Mouse (Mus musculus) heart, embryonic 13.5 days (tissue): ENCODE data around the gene Itga9. TPM values are rescaled to one million over a fixed set of nuclear protein-coding genes. Genes with fewer than 3 reads are reported as not detected.

ENCODE experiments used
- ATAC-seq: fragments of 200-750 bp; cut with Nextera tagmentation; 2 replicates; pipeline ENCODE4 v1.8.0; 2017; ENCODE audit warnings: moderate TSS enrichment; ENCODE audit not compliant: insufficient number of reproducible peaks, low FRiP score, low TSS enrichment; ENCODE audit errors: extremely low read depth
- H3K27ac ChIP-seq: fragments of 300-500 bp; sonication (generic); replicated peaks from 2 replicates; pipeline ENCODE4 v1.5.1; 2015; ENCODE audit warnings: moderate library complexity, mild to moderate bottlenecking, inconsistent platforms
- H3K27me3 ChIP-seq: fragments of 300-500 bp; sonication (generic); replicated peaks from 2 replicates; pipeline ENCODE4 v1.6.1; 2015; ENCODE audit warnings: mild to moderate bottlenecking, inconsistent platforms
- H3K36me3 ChIP-seq: fragments of 300-500 bp; sonication (generic); 2 replicates; pipeline ENCODE4 v1.6.1; 2015; ENCODE audit warnings: mild to moderate bottlenecking, inconsistent platforms
- H3K4me1 ChIP-seq: fragments of 300-500 bp; sonication (generic); 2 replicates; pipeline ENCODE4 v1.6.1; 2015; ENCODE audit warnings: inconsistent platforms
- H3K4me2 ChIP-seq: fragments of 300-500 bp; sonication (generic); 2 replicates; pipeline ENCODE4 v1.6.1; 2015; ENCODE audit warnings: inconsistent platforms, mild to moderate bottlenecking, moderate library complexity
- H3K4me3 ChIP-seq: fragments of 300-500 bp; sonication (generic); 2 replicates; pipeline ENCODE4 v1.5.1; 2015; ENCODE audit warnings: moderate library complexity, mild to moderate bottlenecking, inconsistent platforms
- H3K9ac ChIP-seq: fragments of 300-500 bp; sonication (generic); 2 replicates; pipeline ENCODE4 v1.6.1; 2015; ENCODE audit warnings: inconsistent platforms, mild to moderate bottlenecking, moderate library complexity
- H3K9me3 ChIP-seq: fragments of 300-500 bp; sonication (generic); 2 replicates; pipeline ENCODE4 v1.6.1; 2016; ENCODE audit warnings: inconsistent platforms
- WGBS: fragments of 180-500 bp; shearing (Covaris S2); methylation state at CpG from one replicate; pipeline ENCODE4 v1.1.7; 2015; ENCODE audit warnings: mixed read lengths; 5-methylcytosine and 5-hydroxymethylcytosine counted together
- polyA plus RNA-seq: library from polyadenylated mRNA; unstranded; fragments of >200 nt; fragmentation: Nextera tagmentation; extraction: Ambion mirVana; gene quantifications from 2 replicates; pipeline ENCODE4 v1.2.1, GENCODE M21; 2015

The Itga9 gene
- polyA plus RNA-seq, 1 experiment from 2014 or later = 6.5 TPM

DNA sequence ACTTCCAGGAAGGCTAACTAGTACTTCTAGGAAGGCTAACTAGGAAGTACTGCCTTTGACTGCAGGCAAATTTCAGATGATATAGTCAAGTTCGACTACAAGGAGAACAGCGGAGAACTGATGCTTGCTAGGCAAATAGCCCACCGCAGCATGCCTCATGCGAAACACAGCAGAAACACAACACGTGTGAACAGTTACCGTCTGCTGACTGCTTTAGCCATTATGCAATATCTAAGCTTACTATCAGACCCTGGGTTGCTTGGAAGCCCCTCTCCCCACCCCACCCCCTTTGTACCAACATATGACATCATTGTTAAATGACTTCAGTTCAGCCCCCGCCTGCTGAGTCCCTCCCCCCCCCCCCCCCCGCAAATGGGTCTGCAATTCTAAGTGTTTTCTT, 123.7 kb downstream of the Itga9 start:
- 75% methylated on average over 8 of the region's 8 CpGs for WGBS
- no peak for ATAC-seq
- H3K27ac ChIP-seq = peak overlapping the region; percentile 44

DNA sequence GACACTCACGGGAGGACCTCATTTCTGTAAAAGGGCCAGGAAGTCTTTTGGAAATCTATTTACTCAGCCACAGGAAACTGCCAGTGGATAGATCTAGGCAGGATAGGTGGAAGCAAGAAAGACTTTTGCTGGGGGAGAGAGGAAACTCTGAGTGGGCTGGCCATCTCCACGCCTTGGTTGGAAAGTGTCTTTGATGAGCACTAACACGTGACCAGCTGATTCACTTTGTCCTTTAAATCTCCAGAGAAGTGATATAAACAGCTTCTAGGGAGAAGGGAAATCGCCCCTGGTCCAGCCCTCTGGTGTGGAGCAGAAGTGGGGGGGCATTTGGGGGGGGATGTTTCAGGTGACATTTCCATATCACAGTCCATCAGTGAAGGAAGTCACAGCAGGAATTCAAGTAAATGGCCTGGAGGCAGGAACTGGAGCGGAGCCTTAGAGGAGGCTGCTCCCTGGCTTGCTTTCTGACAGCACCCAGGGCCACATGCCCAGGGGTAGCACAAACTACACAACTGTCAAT, 124.4 kb downstream of the Itga9 start:
- no peak for ATAC-seq
- no peak overlapping the region for H3K4me2 ChIP-seq

More for the DNA sequence above, 123.7 kb downstream of the Itga9 start:
- Histone ChIP-seq H3K27me3 (no peaks in the 10 kb centered on the region), H3K4me1 (peaks cover 82% of the 10 kb centered on the region), H3K9me3 (no peaks in the 10 kb centered on the region), H3K9ac (no peak overlapping the region), H3K4me2 (no peak overlapping the region), H3K4me3 (no peak overlapping the region), H3K36me3 (no peaks in the 10 kb centered on the region)

DNA sequence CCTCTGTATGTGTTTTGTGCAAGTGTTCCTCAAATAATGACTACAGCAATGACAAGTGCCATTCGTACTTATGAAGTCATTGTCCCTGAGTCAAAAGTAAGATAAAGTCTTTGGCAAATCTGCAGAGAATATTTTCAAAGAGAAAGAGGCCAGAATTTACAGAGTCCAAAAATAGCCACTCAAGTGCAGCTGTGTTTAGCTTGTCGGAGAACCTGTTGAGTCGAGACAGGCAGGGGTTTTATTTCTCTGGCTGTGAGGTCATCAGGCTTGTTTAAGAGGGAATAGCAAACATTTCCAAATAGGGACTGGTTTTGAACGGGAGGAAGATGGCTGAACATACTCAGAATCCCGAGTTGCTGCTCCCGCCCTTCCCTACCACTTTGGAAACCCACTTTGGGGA, 125.2 kb downstream of the Itga9 start:
- Histone ChIP-seq H3K4me3 (no peak overlapping the region), H3K9me3 (no peaks in the 10 kb centered on the region), H3K27me3 (no peaks in the 10 kb centered on the region), H3K36me3 (no peaks in the 10 kb centered on the region), H3K9ac (peak overlapping the region; percentile 67), H3K4me1 (peaks cover 67% of the 10 kb centered on the region), H3K27ac (peak overlapping the region; percentile 96), H3K4me2 (peak overlapping the region; percentile 27; the same call in 1 of the 2 replicates)
- ATAC-seq = no peak
- 21% methylated on average over 6 of the region's 6 CpGs for WGBS

More for the DNA sequence above, 124.4 kb downstream of the Itga9 start:
- 35% methylated on average over 5 of the region's 5 CpGs for WGBS
- H3K9ac ChIP-seq = peak overlapping the region; percentile 45
- no peaks in the 10 kb centered on the region for H3K27me3 ChIP-seq
- H3K4me3 ChIP-seq = no peak overlapping the region
- no peaks in the 10 kb centered on the region for H3K36me3 ChIP-seq
- peak overlapping the region; percentile 96 for H3K27ac ChIP-seq
- H3K9me3 ChIP-seq = no peaks in the 10 kb centered on the region
- H3K4me1 ChIP-seq = peaks cover 74% of the 10 kb centered on the region

- ATAC-seq = no peak
- H3K9me3 ChIP-seq = no peaks in the 10 kb centered on the region
Observed at GRCm38 (mm10) chr9:118733601-118734000, 127.1 kb downstream of the Itga9 start.

DNA sequence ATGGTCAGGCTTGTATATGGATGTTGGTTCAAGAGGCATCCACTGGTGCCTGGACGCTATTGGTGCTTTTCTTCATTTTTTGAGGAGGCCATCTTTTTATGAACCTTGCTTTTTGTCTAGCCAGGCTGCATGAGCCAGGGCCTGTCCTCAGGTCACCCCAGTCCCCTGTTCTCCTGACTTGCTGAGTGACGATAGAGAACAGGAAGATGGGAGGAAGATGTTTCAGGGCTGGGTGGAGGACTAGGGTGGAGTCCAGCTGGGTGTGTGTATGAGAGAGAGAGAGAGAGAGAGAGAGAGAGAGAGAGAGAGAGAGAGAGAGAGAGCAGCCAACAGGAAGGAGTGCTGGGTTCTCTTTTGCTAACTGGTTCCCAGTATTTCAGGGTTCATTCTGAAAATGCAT, 130.6 kb downstream of the Itga9 start:
- Histone ChIP-seq H3K4me3 (no peak overlapping the region), H3K4me1 (peaks cover 63% of the 10 kb centered on the region), H3K27me3 (no peaks in the 10 kb centered on the region), H3K36me3 (no peaks in the 10 kb centered on the region), H3K27ac (peak overlapping the region; percentile 79), H3K9me3 (no peaks in the 10 kb centered on the region), H3K9ac (0 out of 2 replicates have a peak overlapping the region, but pooled peaks have one; percentile 25), H3K4me2 (no peak overlapping the region)
- no peak for ATAC-seq
- WGBS = 70% methylated on average over 2 of the region's 2 CpGs

More at GRCm38 (mm10) chr9:118733601-118734000, 127.1 kb downstream of the Itga9 start:
- Histone ChIP-seq H3K9ac (no peak overlapping the region), H3K4me2 (no peak overlapping the region), H3K4me3 (no peak overlapping the region), H3K36me3 (no peaks in the 10 kb centered on the region), H3K27ac (no peak overlapping the region), H3K4me1 (peaks cover 67% of the 10 kb centered on the region), H3K27me3 (no peaks in the 10 kb centered on the region)
- 46% methylated on average over 3 of the region's 3 CpGs for WGBS

GRCm38 (mm10) chr9:118737601-118738137, 131.2 kb downstream of the Itga9 start:
- H3K27ac ChIP-seq = peak overlapping the region; percentile 79
- ATAC-seq = 0 out of 2 replicates have a peak, but pooled peaks have one; percentile 16
- WGBS = 29% methylated on average over 9 of the region's 9 CpGs
- H3K9me3 ChIP-seq = no peaks in the 10 kb centered on the region
- H3K4me2 ChIP-seq = no peak overlapping the region
- H3K27me3 ChIP-seq = no peaks in the 10 kb centered on the region
- H3K9ac ChIP-seq = peak overlapping the region; percentile 59
- H3K4me1 ChIP-seq = peaks cover 62% of the 10 kb centered on the region
- H3K36me3 ChIP-seq = no peaks in the 10 kb centered on the region
- no peak overlapping the region for H3K4me3 ChIP-seq

DNA sequence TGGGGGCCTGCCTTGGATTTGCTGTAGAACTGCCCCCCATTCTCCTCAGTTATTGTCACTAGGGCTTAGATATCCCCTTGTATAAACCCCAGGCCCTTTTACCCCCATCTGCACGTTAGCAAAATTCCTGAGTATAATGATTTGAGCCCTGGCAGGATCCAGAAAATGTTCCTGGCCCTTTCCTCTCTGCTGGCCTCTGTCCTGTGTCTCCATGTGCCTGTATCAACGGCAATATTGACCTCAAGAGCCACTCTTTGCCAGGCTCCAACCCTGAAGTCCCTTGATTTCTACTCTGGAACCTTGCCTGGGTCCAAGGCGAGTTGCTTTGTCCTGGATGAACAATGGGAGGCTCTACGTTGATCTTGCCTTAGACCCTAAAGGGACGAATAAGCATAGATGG, 131.8 kb downstream of the Itga9 start:
- peak overlapping the region; percentile 79 for H3K27ac ChIP-seq
- no peaks in the 10 kb centered on the region for H3K36me3 ChIP-seq
- peak overlapping the region; percentile 59 for H3K9ac ChIP-seq
- no peak overlapping the region for H3K4me2 ChIP-seq
- WGBS = 76% methylated on average over 5 of the region's 5 CpGs
- no peaks in the 10 kb centered on the region for H3K27me3 ChIP-seq
- ATAC-seq = no peak
- H3K9me3 ChIP-seq = no peaks in the 10 kb centered on the region
- peaks cover 57% of the 10 kb centered on the region for H3K4me1 ChIP-seq
- H3K4me3 ChIP-seq = no peak overlapping the region

GRCm38 (mm10) chr9:118739071-118739470, 132.6 kb downstream of the Itga9 start:
- no peak overlapping the region for H3K27ac ChIP-seq
- H3K27me3 ChIP-seq = no peaks in the 10 kb centered on the region
- no peak overlapping the region for H3K4me2 ChIP-seq
- H3K9ac ChIP-seq = no peak overlapping the region
- no peak for ATAC-seq
- whole genome bisulfite sequencing = 78% methylated on average over 3 of the region's 3 CpGs
- H3K9me3 ChIP-seq = no peaks in the 10 kb centered on the region
- peaks cover 51% of the 10 kb centered on the region for H3K4me1 ChIP-seq
- no peak overlapping the region for H3K4me3 ChIP-seq
- 0 out of 2 replicates have a peak, but pooled peaks cover 2% of the 10 kb centered on the region for H3K36me3 ChIP-seq

- H3K4me2 ChIP-seq = no peak overlapping the region
- 65% methylated on average over 3 of the region's 3 CpGs for WGBS
- no peak overlapping the region for H3K9ac ChIP-seq
- no peaks in the 10 kb centered on the region for H3K9me3 ChIP-seq
- ATAC-seq = no peak
- peaks cover 56% of the 10 kb centered on the region for H3K4me1 ChIP-seq
- H3K27me3 ChIP-seq = no peaks in the 10 kb centered on the region
- H3K36me3 ChIP-seq = peaks cover 7% of the 10 kb centered on the region; the same call in 1 of the 2 replicates
- H3K27ac ChIP-seq = no peak overlapping the region
- H3K4me3 ChIP-seq = no peak overlapping the region
Observed at GRCm38 (mm10) chr9:118739659-118740058, 133.2 kb downstream of the Itga9 start.

GRCm38 (mm10) chr9:118741268-118741667, 134.8 kb downstream of the Itga9 start:
- Histone ChIP-seq H3K27ac (peak overlapping the region; percentile 75), H3K4me2 (peak overlapping the region; percentile 18; the same call in 1 of the 2 replicates), H3K36me3 (peaks cover 16% of the 10 kb centered on the region), H3K4me1 (peaks cover 56% of the 10 kb centered on the region), H3K9ac (no peak overlapping the region), H3K9me3 (peaks cover 5% of the 10 kb centered on the region; the same call in 1 of the 2 replicates), H3K4me3 (no peak overlapping the region), H3K27me3 (no peaks in the 10 kb centered on the region)
- 59% methylated on average over 9 of the region's 9 CpGs for WGBS
- ATAC-seq = no peak

DNA sequence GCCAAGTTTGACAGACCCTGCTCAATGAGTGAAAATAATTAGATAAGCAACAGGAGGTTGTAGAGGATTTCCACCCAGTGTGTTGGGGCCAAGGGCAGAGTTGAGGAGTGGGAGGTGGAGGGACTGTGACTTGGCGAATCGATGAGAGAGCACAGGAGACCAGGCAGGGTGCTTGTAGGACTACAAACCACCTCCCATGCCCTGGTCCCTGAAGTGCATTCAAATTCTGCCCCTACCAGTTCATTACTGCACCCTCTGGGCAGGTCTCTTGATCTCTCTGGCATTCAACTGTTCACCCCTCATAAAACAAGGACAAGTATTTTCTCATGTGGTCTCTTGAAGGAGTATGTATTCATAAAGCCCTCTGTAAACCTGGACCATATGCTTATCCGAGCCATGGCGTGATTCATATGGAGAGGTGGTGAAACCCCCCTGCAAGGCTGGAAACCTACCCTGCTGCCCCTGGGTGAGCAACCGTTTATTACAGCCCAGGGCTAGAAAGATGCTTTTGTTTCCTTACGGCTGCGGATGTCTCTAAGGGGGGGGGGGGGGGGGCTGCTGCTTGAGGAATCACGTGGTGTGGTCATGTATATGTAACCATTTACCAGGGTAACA, 143.0 kb downstream of the Itga9 start:
- peaks cover 11% of the 10 kb centered on the region for H3K36me3 ChIP-seq
- no peaks in the 10 kb centered on the region for H3K27me3 ChIP-seq
- H3K4me3 ChIP-seq = no peak overlapping the region
- peaks cover 1% of the 10 kb centered on the region; the same call in 1 of the 2 replicates for H3K4me1 ChIP-seq
- H3K4me2 ChIP-seq = no peak overlapping the region
- ATAC-seq = no peak
- no peak overlapping the region for H3K27ac ChIP-seq
- H3K9me3 ChIP-seq = peaks cover 5% of the 10 kb centered on the region; the same call in 1 of the 2 replicates
- no peak overlapping the region for H3K9ac ChIP-seq
- WGBS = 74% methylated on average over 8 of the region's 8 CpGs
